Mouse (Mus musculus): ENCODE measurements at regions not wholly inside any gene's neighbourhood (a gene's known extent, or its start where the extent isn't known, plus 50 kb on each side); places are given as distances from the start of the nearest gene placed in this dataset.
A peak's percentile ranks its signal among the peaks of the same experiment; 100 is the strongest.

DNA sequence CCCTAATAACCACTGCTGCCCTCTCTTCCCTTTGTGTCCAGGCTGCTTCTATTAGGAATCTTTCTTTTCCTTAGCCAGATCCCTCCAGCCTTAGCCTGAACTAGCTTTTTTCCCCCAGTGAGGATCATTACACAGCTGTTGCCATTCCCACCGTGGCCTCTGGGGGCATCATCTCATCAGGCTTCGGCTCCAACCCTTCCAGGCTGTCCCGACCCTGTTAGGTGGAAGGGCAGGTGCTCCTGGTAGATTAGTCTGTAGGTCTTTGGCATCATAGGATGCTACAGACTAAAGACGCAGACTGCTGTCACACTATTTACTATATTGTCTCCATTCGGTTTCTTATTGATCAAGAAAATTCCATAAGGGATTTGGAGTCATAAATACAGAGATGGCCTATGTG, 112.7 kb upstream of the Spon1 start:
- H3K4me1 ChIP-seq (replicated peaks; ENCODE audit: control insufficient read depth, insufficient read depth, low read length) = no peaks in the 10 kb centered on the region
- no peak overlapping the region for H3K9ac ChIP-seq (ENCODE audit: low read length)
- WGBS = 30% methylated on average over 5 of the region's 5 CpGs
- no peak overlapping the region for H3K27ac ChIP-seq (ENCODE audit: low read length)
- ATAC-seq (ENCODE audit: low read depth) = no peak
- H3K9me3 ChIP-seq (ENCODE audit: control insufficient read depth, low read length) = no peaks in the 10 kb centered on the region
- no peak overlapping the region for H3K4me2 ChIP-seq (ENCODE audit: low read depth, low read length)
- H3K4me3 ChIP-seq (ENCODE audit: low read length) = no peak overlapping the region
- no peaks in the 10 kb centered on the region for H3K36me3 ChIP-seq (ENCODE audit: control insufficient read depth, insufficient read depth, low read length)
- no peaks in the 10 kb centered on the region for H3K27me3 ChIP-seq (ENCODE audit: control insufficient read depth, insufficient read depth, low read depth, low read length)

DNA sequence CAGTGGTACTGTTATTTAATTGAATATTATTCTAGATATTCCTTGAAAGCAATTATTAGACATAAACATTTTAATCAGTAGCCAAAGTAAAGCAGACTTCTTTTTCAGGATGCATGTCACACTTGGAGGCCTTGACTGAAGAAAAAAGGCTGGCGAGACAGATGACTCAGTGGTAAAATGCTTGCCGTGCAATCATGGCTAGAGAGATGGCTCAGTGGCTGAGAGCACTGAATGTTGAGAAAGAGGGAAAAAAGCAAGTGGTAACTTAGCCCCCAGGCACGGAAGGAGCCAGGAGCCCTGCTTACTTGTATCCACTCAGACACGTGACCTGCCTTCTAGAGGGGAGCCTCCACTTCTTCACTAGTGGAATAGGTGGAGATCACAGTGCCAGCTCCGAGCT, 110.5 kb upstream of the Spon1 start:
- Histone ChIP-seq H3K9ac (ENCODE audit: low read length) (no peak overlapping the region), H3K4me3 (ENCODE audit: low read length) (no peak overlapping the region), H3K27ac (ENCODE audit: low read length) (no peak overlapping the region), H3K9me3 (ENCODE audit: control insufficient read depth, low read length) (no peaks in the 10 kb centered on the region), H3K4me1 (replicated peaks; ENCODE audit: control insufficient read depth, insufficient read depth, low read length) (no peaks in the 10 kb centered on the region), H3K4me2 (ENCODE audit: low read depth, low read length) (no peak overlapping the region), H3K36me3 (ENCODE audit: control insufficient read depth, insufficient read depth, low read length) (no peaks in the 10 kb centered on the region), H3K27me3 (ENCODE audit: control insufficient read depth, insufficient read depth, low read depth, low read length) (no peaks in the 10 kb centered on the region)
- 68% methylated on average over 5 of the region's 5 CpGs for WGBS
- no peak for ATAC-seq (ENCODE audit: low read depth)

DNA sequence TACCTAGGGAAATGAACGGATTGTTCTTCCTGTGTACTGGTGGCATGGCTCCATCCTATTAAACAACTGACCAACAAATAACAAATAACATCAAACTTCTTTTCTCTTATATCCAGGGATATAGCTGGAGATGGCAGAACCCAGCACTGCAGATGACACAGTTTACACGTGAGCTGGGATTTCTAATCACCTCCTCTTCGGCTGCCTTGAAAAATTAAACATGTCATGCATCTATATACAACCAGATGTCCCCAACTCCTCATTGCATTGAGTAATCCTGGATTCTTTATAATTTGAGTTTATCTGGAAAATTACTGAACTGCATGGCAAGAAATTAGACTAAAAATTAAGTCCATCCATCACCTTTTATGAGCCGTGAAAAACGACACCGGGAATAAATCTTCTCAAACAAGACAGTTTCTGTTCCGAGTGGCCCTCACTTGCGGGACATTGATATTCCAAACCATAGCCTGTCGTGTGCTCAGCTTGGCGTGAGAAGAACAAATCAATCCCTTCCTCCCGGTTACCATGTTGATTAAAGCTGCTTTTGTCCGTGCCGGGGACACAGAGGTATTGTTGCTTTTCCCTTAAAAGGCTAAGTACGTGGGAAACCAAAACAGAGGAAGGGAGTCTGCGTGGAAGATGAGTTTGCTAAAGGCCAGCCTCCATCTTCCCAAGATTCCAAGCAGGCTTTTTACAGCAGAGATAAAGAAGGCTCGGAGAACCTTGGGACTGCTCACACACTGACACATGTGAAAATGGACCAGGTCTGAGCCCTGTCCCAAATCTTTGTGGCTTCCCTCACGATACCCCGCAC, 92.8 kb upstream of the Spon1 start:
- Histone ChIP-seq H3K9me3 (ENCODE audit: control insufficient read depth, low read length) (no peaks in the 10 kb centered on the region), H3K4me3 (ENCODE audit: low read length) (no peak overlapping the region), H3K4me1 (replicated peaks; ENCODE audit: control insufficient read depth, insufficient read depth, low read length) (no peaks in the 10 kb centered on the region), H3K9ac (ENCODE audit: low read length) (no peak overlapping the region), H3K4me2 (ENCODE audit: low read depth, low read length) (no peak overlapping the region), H3K27me3 (ENCODE audit: control insufficient read depth, insufficient read depth, low read depth, low read length) (no peaks in the 10 kb centered on the region), H3K36me3 (ENCODE audit: control insufficient read depth, insufficient read depth, low read length) (no peaks in the 10 kb centered on the region), H3K27ac (ENCODE audit: low read length) (no peak overlapping the region)
- ATAC-seq (ENCODE audit: low read depth) = no peak
- 53% methylated on average over 18 of the region's 18 CpGs for WGBS

DNA sequence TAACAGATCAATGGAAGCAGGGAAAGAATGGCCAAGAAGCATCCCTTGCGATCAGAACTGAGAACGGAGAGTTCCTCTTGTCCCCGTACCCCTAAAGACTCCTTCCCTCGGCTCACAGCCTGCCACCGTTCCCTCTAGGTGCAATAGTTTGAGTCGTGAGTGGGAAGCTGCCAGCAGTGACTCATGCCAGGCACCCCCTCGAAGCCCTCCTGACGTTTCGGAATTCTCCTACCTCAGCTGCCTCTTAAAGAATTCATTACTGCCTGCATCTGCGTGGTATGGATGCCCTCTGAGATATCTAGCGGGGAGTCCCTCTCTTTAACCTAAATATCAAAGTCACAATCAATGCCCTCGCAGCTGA, 92.2 kb upstream of the Spon1 start:
- Histone ChIP-seq H3K27ac (ENCODE audit: low read length) (no peak overlapping the region), H3K4me3 (ENCODE audit: low read length) (no peak overlapping the region), H3K27me3 (ENCODE audit: control insufficient read depth, insufficient read depth, low read depth, low read length) (no peaks in the 10 kb centered on the region), H3K36me3 (ENCODE audit: control insufficient read depth, insufficient read depth, low read length) (no peaks in the 10 kb centered on the region), H3K9me3 (ENCODE audit: control insufficient read depth, low read length) (no peaks in the 10 kb centered on the region), H3K4me2 (ENCODE audit: low read depth, low read length) (no peak overlapping the region), H3K9ac (ENCODE audit: low read length) (no peak overlapping the region), H3K4me1 (replicated peaks; ENCODE audit: control insufficient read depth, insufficient read depth, low read length) (no peaks in the 10 kb centered on the region)
- 65% methylated on average over 12 of the region's 12 CpGs for whole genome bisulfite sequencing
- no peak for ATAC-seq (ENCODE audit: low read depth)

DNA sequence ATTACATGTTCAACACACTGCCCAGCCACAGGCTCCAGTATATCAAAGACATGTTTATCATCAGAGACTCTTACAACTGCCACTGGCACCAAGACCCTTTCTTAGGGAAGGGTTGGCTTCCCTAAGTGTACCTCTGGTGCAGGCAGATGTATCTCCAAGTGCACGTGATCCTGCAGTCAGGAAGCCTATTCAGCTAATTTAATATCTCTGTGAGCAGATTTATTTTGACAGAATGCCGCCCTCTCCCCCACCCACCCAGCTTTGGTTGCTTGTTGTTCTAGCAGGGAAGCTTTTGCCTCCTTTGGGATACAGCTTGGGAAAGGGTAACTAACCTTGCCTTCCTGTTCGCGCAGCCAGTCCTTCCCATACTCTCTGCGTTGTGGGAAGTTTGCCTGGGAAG, 83.5 kb upstream of the Spon1 start:
- Histone ChIP-seq H3K9me3 (ENCODE audit: control insufficient read depth, low read length) (no peaks in the 10 kb centered on the region), H3K4me2 (ENCODE audit: low read depth, low read length) (no peak overlapping the region), H3K4me3 (ENCODE audit: low read length) (no peak overlapping the region), H3K27ac (ENCODE audit: low read length) (no peak overlapping the region), H3K27me3 (ENCODE audit: control insufficient read depth, insufficient read depth, low read depth, low read length) (no peaks in the 10 kb centered on the region), H3K36me3 (ENCODE audit: control insufficient read depth, insufficient read depth, low read length) (no peaks in the 10 kb centered on the region), H3K9ac (ENCODE audit: low read length) (no peak overlapping the region), H3K4me1 (replicated peaks; ENCODE audit: control insufficient read depth, insufficient read depth, low read length) (no peaks in the 10 kb centered on the region)
- ATAC-seq (ENCODE audit: low read depth) = no peak
- 72% methylated on average over 5 of the region's 5 CpGs for WGBS

DNA sequence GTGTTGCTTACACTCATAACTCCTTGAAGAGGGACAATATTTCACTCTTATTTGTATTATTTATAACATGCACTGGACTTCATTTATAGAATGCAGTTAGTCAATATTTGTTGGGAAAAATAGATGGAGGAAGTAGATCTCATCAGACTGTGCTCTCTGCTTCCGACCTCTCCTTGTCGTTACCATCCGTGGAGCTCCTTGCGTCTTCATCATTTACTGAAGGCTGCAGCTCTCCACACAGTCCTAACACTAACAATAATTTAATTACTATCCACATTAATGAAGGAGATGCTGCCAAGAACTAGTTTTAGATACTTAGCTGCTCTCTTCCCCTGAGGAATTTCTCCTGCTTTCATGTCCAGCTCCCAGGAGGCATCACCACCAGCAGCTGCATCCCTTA, 80.4 kb upstream of the Spon1 start:
- no peaks in the 10 kb centered on the region for H3K27me3 ChIP-seq (ENCODE audit: control insufficient read depth, insufficient read depth, low read depth, low read length)
- no peak overlapping the region for H3K4me2 ChIP-seq (ENCODE audit: low read depth, low read length)
- H3K9me3 ChIP-seq (ENCODE audit: control insufficient read depth, low read length) = no peaks in the 10 kb centered on the region
- H3K36me3 ChIP-seq (ENCODE audit: control insufficient read depth, insufficient read depth, low read length) = no peaks in the 10 kb centered on the region
- no peak overlapping the region for H3K4me3 ChIP-seq (ENCODE audit: low read length)
- H3K27ac ChIP-seq (ENCODE audit: low read length) = no peak overlapping the region
- H3K9ac ChIP-seq (ENCODE audit: low read length) = no peak overlapping the region
- no peak for ATAC-seq (ENCODE audit: low read depth)
- 84% methylated on average over 4 of the region's 4 CpGs for WGBS
- H3K4me1 ChIP-seq (replicated peaks; ENCODE audit: control insufficient read depth, insufficient read depth, low read length) = peaks cover 6% of the 10 kb centered on the region; the same call in 1 of the 2 replicates

DNA sequence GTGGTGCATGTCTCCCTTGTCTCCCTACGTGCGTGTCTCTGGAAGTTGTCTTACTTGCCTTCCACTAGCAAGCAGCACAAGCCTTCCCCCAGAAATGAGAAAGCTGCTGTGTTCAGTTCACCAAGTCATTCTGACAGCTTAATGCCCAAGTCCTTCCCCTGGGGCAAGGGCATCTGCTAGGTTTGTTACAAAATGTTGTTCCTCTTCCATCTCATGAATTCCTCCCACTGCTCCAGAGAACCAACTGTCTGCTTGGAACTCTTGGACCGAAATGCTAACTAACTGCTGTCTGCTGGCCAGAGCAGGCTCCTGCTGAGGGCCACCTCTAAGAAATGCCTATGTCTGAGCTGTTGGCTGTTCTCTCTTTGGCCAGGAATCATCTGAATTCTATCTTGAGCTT, 79.3 kb upstream of the Spon1 start:
- H3K9ac ChIP-seq (ENCODE audit: low read length) = no peak overlapping the region
- H3K27ac ChIP-seq (ENCODE audit: low read length) = no peak overlapping the region
- no peak overlapping the region for H3K4me3 ChIP-seq (ENCODE audit: low read length)
- H3K4me2 ChIP-seq (ENCODE audit: low read depth, low read length) = no peak overlapping the region
- WGBS = 78% methylated on average over 3 of the region's 3 CpGs
- peaks cover 6% of the 10 kb centered on the region; the same call in 1 of the 2 replicates for H3K4me1 ChIP-seq (replicated peaks; ENCODE audit: control insufficient read depth, insufficient read depth, low read length)
- no peaks in the 10 kb centered on the region for H3K36me3 ChIP-seq (ENCODE audit: control insufficient read depth, insufficient read depth, low read length)
- H3K27me3 ChIP-seq (ENCODE audit: control insufficient read depth, insufficient read depth, low read depth, low read length) = no peaks in the 10 kb centered on the region
- no peaks in the 10 kb centered on the region for H3K9me3 ChIP-seq (ENCODE audit: control insufficient read depth, low read length)
- no peak for ATAC-seq (ENCODE audit: low read depth)

DNA sequence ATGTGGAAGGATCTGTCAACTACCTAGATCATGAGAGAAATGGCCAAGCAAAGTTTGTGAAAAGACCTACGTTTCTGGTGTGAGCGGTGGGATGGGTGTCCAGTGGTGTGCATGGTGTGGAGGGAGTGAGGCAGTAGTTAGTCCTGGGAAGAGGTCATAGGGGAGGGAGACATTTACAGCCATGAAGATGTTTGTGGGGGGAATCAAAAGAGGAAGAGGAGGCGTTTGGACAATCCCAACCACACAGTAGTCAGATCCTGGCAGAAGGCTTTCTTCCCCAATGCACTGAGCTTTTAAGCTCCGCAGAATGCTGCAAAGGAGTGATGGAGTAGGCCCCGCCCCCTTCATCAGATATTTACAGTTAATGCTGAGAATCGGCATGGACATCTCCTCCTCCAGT, 78.2 kb upstream of the Spon1 start:
- H3K36me3 ChIP-seq (ENCODE audit: control insufficient read depth, insufficient read depth, low read length) = no peaks in the 10 kb centered on the region
- ATAC-seq (ENCODE audit: low read depth) = no peak
- peaks cover 6% of the 10 kb centered on the region; the same call in 1 of the 2 replicates for H3K4me1 ChIP-seq (replicated peaks; ENCODE audit: control insufficient read depth, insufficient read depth, low read length)
- H3K27ac ChIP-seq (ENCODE audit: low read length) = 0 out of 2 replicates have a peak overlapping the region, but pooled peaks have one; percentile 40
- H3K27me3 ChIP-seq (ENCODE audit: control insufficient read depth, insufficient read depth, low read depth, low read length) = no peaks in the 10 kb centered on the region
- no peaks in the 10 kb centered on the region for H3K9me3 ChIP-seq (ENCODE audit: control insufficient read depth, low read length)
- H3K4me2 ChIP-seq (ENCODE audit: low read depth, low read length) = no peak overlapping the region
- H3K4me3 ChIP-seq (ENCODE audit: low read length) = no peak overlapping the region
- H3K9ac ChIP-seq (ENCODE audit: low read length) = no peak overlapping the region
- 71% methylated on average over 6 of the region's 6 CpGs for WGBS

DNA sequence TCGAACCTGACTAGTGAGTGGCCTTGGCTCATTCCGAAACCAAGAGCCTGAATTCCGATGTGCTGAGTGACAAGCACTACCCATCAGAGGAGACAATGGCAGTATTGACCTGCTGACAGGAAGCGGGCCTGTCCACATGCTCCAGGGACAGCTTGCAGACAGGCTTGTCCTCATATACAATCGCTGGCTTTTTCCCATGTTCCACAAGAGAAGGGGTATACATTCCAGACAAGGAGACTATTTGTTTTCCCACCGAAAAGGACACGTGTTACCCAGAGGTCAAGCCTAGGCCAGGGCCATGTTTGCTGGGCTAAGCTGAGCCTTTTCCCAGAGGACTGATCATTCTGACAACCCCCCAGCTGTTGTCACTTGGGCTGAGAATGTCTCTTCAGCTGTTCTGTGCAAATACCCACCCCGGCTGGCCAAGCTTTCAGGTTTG, 77.5 kb upstream of the Spon1 start:
- no peaks in the 10 kb centered on the region for H3K27me3 ChIP-seq (ENCODE audit: control insufficient read depth, insufficient read depth, low read depth, low read length)
- 24% methylated on average over 8 of the region's 8 CpGs for WGBS
- H3K9ac ChIP-seq (ENCODE audit: low read length) = no peak overlapping the region
- no peak overlapping the region for H3K4me2 ChIP-seq (ENCODE audit: low read depth, low read length)
- H3K4me3 ChIP-seq (ENCODE audit: low read length) = no peak overlapping the region
- ATAC-seq (ENCODE audit: low read depth) = peak; percentile 38; the same call in 1 of the 2 replicates
- peaks cover 6% of the 10 kb centered on the region; the same call in 1 of the 2 replicates for H3K4me1 ChIP-seq (replicated peaks; ENCODE audit: control insufficient read depth, insufficient read depth, low read length)
- no peaks in the 10 kb centered on the region for H3K9me3 ChIP-seq (ENCODE audit: control insufficient read depth, low read length)
- no peaks in the 10 kb centered on the region for H3K36me3 ChIP-seq (ENCODE audit: control insufficient read depth, insufficient read depth, low read length)
- H3K27ac ChIP-seq (ENCODE audit: low read length) = peak overlapping the region; percentile 86

Measured in lung, embryonic 16.5 days (tissue).